Mouse (Mus musculus): Measurements from ENCODE around the gene Mettl3. TPM values are rescaled to one million over a fixed set of nuclear protein-coding genes. Genes with fewer than 3 reads are reported as not detected.
"Not testable (repeated sequence)": the region's sequence is repeated elsewhere in the genome, so short reads cannot be mapped to it uniquely, and the experiment has no call there.

Gene Mettl3
- polyA plus RNA-seq, 1 experiment from 2014 or later, result 51.4 TPM

DNA sequence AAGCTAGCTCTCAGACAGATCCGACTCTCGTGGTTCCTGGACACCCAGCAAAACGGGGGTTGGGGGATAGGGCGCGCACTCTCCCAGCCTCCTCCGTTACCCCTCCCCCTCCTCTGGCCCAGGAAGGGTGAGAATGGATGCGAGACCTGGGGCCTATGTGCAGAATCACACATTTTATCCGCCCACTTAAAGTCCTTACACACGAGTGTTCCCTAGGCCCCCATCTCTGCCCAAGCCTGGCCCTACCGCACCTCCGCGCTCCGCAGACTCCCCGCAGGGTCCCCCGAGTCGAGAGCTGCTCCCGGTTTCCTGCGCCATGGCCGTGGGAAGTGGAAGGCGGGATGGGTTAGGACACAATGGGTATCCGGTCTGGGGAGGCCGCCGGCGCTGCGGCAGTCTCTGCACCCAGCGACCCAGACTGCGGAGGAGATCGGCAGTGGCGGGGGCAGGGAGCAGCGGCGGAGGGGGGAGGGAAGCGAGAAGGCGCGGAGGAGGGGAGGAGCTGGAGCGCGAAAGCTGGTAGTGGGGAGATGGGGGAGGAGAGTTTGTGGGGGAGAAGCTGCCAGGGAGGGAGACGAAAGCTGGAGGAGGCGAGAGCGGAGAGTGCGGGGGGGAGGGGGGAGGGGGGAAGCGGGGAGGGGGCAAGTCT is 11.0 kb upstream of the Mettl3 start:
- under 1% methylated on average over 38 of the region's 41 CpGs for WGBS
- ATAC-seq (replicated peaks), result peak; percentile 82
- H3K4me1 ChIP-seq, result peaks cover 61% of the 10 kb centered on the region
- H3K27ac ChIP-seq (replicated peaks), result peak overlapping the region; percentile 95
- peak overlapping the region; percentile 57 for H3K4me2 ChIP-seq (replicated peaks)
- H3K4me3 ChIP-seq, result peak overlapping the region; percentile 95
- no peaks in the 10 kb centered on the region for H3K27me3 ChIP-seq
- H3K9ac ChIP-seq (replicated peaks), result peak overlapping the region; percentile 89
- H3K9me3 ChIP-seq, result no peaks in the 10 kb centered on the region
- H3K36me3 ChIP-seq, result peaks cover 28% of the 10 kb centered on the region

DNA sequence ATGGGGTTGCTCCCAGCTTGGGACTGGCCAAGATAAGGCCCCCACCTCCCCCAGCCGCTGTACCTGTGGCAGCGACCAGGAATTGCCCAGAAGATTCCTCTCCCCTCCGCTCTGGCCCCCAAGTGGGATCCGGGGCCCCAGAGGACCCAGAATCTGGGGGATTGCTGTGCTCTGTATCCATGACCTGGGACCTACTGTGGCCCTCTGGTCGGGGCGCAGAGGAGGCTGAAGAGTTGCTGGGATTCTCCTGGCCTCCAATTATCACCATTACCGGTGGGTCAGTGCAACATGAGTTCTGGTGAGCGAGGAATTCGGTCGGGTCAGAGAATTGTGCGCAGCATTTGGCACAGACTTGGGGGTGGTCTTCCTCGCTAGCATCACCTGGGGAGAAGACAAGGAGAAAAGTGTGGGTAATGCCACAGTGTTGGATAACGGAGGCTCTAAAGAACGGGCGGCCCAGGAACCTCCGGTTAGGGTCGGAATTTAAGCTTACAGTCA is 10.4 kb upstream of the Mettl3 start:
- Histone ChIP-seq H3K4me1 (peaks cover 64% of the 10 kb centered on the region), H3K9ac (replicated peaks) (peak overlapping the region; percentile 89), H3K9me3 (no peaks in the 10 kb centered on the region), H3K27ac (replicated peaks) (peak overlapping the region; percentile 95), H3K27me3 (no peaks in the 10 kb centered on the region), H3K36me3 (peaks cover 28% of the 10 kb centered on the region), H3K4me3 (peak overlapping the region; percentile 95), H3K4me2 (replicated peaks) (peak overlapping the region; percentile 57)
- 12% methylated on average over 17 of the region's 17 CpGs for WGBS
- peak; percentile 5; the same call in 1 of the 2 replicates for ATAC-seq (replicated peaks)

DNA sequence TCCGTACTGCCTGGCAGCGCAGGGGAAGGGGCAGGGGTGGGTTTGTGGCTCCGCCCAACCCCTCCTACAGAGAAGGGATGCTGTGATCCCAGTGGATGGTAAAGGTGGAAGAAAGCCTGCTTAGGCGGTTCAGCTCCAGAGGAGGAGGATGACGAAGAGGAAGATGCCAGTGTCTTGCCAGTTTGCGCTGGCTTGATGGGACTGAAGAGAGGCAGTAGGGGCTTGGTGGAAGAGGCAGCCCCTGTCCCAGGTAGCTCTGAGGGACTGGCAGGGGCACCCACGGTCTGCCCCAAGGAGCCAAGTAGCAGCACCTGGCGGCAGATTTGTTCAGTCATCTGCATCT is 9.9 kb upstream of the Mettl3 start:
- peak overlapping the region; percentile 95; the same call in 1 of the 2 replicates for H3K27ac ChIP-seq (replicated peaks)
- H3K9me3 ChIP-seq, result no peaks in the 10 kb centered on the region
- H3K27me3 ChIP-seq, result no peaks in the 10 kb centered on the region
- peak overlapping the region; percentile 89; the same call in 1 of the 2 replicates for H3K9ac ChIP-seq (replicated peaks)
- H3K4me2 ChIP-seq (replicated peaks), result peak overlapping the region; percentile 57
- ATAC-seq (replicated peaks), result no peak
- WGBS, result 41% methylated on average over 8 of the region's 8 CpGs
- H3K4me3 ChIP-seq, result peak overlapping the region; percentile 95
- peaks cover 67% of the 10 kb centered on the region for H3K4me1 ChIP-seq
- H3K36me3 ChIP-seq, result peaks cover 28% of the 10 kb centered on the region

DNA sequence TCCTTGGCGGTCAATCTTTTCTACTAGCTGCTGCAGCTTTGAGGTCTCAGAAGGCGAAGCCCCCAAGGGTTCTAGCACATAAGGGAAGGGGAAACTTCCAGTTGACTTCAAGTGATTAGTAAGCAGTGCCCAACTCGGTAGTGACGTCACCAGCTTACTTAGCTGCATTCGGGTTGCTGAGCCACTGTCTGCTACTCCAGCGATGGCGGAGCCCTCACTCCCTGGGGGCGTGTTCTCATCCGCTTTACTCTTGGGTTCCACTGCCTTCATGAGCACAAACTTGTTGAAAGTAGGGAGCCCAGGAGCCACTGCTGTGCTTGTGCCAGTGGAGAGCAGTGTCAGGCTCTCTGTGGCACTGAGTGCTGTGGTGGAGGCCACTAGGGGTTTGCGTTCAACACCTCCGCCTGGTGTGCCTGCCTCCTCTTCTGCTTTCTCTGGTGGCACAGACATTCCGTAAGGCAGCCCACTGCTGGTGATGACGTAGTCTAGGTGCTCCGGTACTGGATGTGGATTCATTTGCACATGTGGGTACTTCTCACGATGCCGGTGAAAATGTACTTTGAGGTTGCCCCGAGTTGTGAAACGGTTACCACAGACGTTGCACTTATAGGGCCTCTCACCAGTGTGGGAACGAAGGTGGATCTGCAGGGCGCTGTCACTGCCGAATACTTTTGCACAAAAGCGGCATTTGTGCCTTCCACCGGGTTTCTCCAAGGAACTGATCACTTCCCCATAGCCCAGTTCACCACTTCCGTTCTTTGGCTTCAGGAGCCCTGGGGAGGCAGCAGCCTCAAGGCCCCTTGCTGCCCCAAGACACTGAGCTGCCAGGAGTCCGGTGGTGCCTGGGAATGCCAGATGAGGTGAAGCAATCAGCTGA is 9.2 kb upstream of the Mettl3 start:
- H3K4me1 ChIP-seq, result peaks cover 64% of the 10 kb centered on the region
- 0 out of 2 replicates have a peak overlapping the region, but pooled peaks have one; percentile 89 for H3K9ac ChIP-seq (replicated peaks)
- no peak for ATAC-seq (replicated peaks)
- H3K9me3 ChIP-seq, result no peaks in the 10 kb centered on the region
- H3K4me2 ChIP-seq (replicated peaks), result peak overlapping the region; percentile 57
- H3K27ac ChIP-seq (replicated peaks), result no peak overlapping the region
- peaks cover 28% of the 10 kb centered on the region for H3K36me3 ChIP-seq
- 86% methylated on average over 26 of the region's 26 CpGs for WGBS
- no peaks in the 10 kb centered on the region for H3K27me3 ChIP-seq
- H3K4me3 ChIP-seq, result peak overlapping the region; percentile 95

DNA sequence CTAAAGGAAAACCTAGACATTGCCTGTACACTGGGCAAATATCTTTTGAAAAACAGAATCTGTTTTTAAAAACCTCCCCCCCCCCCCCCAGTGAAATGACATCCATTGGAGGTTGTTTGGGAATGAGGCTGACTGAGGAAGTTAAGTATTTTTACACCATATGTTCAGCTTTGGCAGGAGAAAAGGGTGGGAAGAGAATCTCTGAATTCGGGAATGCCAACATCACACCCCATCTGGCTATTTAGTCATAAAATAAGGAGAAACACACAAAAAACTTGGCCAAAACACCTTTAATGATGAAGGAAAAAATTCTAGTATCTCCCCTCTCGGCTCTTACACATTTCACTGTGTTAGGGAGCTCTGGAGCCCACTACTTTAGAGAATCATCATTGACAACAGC is 6.0 kb upstream of the Mettl3 start:
- no peaks in the 10 kb centered on the region for H3K27me3 ChIP-seq
- peaks cover 28% of the 10 kb centered on the region for H3K36me3 ChIP-seq
- no peak overlapping the region for H3K27ac ChIP-seq (replicated peaks)
- H3K9me3 ChIP-seq, result no peaks in the 10 kb centered on the region
- no peak overlapping the region for H3K9ac ChIP-seq (replicated peaks)
- ATAC-seq (replicated peaks), result 0 out of 2 replicates have a peak, but pooled peaks have one; percentile 26
- H3K4me1 ChIP-seq, result peaks cover 53% of the 10 kb centered on the region
- H3K4me3 ChIP-seq, result no peak overlapping the region
- H3K4me2 ChIP-seq (replicated peaks), result no peak overlapping the region
- 48% methylated on average over 2 of the region's 2 CpGs for WGBS

DNA sequence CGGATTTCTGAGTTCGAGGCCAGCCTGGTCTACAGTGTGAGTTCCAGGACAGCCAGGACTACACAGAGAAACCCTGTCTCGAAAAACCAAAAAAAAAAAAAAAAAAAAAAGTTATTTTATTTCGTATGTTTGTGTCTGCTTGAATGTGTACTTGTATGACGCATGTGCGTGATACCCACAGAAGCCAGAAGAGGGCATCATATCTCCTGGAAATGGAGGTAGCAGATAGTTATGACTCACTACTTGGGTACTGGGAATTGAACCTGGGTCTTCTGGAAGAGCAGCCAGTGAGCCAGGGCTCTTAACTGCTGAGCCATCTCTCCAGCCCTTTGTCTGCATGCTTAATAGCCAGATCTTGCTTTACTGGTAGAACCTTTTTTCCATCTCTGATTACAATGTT is 5.4 kb upstream of the Mettl3 start:
- H3K36me3 ChIP-seq, result peaks cover 28% of the 10 kb centered on the region
- not testable (repeated sequence) for H3K4me2 ChIP-seq (replicated peaks); H3K9me3 ChIP-seq; H3K4me3 ChIP-seq; H3K27ac ChIP-seq (replicated peaks); H3K9ac ChIP-seq (replicated peaks); H3K27me3 ChIP-seq; ATAC-seq (replicated peaks)
- H3K4me1 ChIP-seq, result peaks cover 51% of the 10 kb centered on the region
- 96% methylated on average over 6 of the region's 6 CpGs for WGBS

DNA sequence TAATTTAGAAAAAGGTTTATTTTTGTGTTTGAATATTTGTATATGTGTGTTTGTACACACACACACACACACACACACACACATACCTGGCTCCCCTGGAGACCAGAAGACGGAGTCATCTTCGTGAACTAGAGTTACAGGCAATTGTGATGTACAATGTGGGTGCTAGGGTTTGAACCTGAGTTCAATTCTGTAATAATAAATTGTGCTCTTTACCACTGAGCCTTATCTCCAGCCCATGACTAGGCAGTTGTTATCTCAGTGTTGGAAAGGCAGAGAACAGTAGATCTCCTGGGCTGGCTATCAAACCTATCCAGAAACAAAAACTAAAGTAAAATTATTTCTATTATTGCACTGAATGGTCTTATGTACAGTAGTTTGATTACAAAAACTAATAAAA is 1.2 kb upstream of the Mettl3 start:
- no peak for ATAC-seq (replicated peaks)
- Histone ChIP-seq H3K9ac (replicated peaks) (no peak overlapping the region), H3K27ac (replicated peaks) (no peak overlapping the region), H3K4me3 (no peak overlapping the region), H3K9me3 (no peaks in the 10 kb centered on the region), H3K36me3 (no peaks in the 10 kb centered on the region; the same call in 1 of the 2 replicates), H3K4me2 (replicated peaks) (no peak overlapping the region), H3K4me1 (peaks cover 23% of the 10 kb centered on the region), H3K27me3 (no peaks in the 10 kb centered on the region)
- 92% methylated on average over 2 of the region's 2 CpGs for WGBS

DNA sequence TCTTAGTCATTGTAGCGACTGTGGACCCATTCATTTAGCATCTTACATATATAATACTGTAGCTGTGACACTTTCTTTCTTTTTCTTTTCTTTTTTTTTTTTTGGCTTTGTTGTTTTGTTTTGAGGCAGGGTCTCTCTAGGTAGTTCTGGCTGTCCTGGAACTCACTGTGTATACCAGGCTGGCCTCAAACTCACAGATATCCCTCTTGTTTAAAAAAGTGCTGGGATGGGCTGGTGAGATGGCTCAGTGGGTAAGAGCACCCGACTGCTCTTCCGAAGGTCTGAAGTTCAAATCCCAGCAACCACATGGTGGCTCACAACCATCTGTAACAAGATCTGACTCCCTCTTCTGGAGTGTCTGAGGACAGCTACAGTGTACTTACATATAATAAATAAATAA is 1.4 kb downstream of the Mettl3 start:
- Histone ChIP-seq H3K4me1 (peaks cover 14% of the 10 kb centered on the region), H3K36me3 (peaks cover 15% of the 10 kb centered on the region)
- H3K4me3 ChIP-seq; H3K27ac ChIP-seq (replicated peaks); H3K9ac ChIP-seq (replicated peaks); H3K4me2 ChIP-seq (replicated peaks); ATAC-seq (replicated peaks); H3K27me3 ChIP-seq; H3K9me3 ChIP-seq: not testable (repeated sequence)
- 81% methylated on average over 3 of the region's 3 CpGs for WGBS

DNA sequence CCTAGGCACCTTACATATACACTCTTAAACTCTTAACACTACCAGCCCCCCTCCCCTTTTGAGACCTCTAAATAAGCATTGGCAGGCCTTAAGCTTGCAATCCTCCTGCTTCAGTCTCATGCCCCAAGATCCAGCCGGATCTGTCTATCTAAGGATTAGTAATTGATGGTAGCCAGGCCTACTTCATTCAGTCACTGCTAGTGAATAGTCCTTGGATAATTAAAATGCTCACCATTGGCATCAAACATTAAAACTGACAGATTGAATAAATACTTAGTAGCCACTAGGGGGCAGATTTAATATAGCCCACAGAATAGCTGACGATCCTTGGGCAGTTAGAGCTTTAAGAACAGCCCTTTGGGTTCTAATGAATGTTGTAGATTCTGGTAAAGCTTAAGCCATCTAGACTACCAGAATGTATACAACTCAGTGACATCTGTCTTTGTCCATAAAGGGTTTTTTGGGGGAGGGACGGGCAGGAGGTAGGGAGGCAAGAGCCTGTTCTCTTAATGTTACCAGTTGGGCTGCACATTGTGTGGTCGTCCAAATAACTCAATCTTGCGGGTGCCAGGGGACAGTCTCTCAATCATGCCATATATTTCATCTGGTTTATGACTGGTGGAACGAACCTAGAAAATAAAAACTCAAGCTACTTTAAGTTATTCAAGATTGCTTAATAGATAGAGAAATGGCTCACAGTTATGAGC is 9.2 kb downstream of the Mettl3 start:
- WGBS, result 64% methylated on average over 6 of the region's 6 CpGs
- H3K36me3 ChIP-seq, result peaks cover 75% of the 10 kb centered on the region
- H3K27me3 ChIP-seq, result no peaks in the 10 kb centered on the region

DNA sequence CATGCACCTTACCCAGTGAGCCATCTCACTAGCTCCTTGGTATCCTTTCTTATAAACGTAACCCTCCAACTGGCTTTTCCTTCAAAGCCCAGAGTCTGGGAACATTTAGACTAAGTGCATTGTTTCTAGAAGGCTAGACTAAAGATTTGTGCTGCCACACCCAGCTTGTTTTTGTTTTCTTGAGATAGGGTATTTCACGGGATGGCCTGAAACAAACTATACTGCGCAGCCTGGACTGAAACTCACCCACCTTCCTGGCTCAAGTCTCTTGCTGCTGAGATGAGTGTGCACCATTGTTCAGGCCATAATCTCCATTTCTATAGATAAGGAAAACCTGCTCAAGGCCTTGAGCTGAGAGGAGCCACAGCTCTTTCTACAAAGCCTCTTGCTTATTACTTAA is 20.7 kb downstream of the Mettl3 start:
- H3K4me1 ChIP-seq, result peaks cover 9% of the 10 kb centered on the region
- ATAC-seq (replicated peaks), result no peak
- 91% methylated on average over 3 of the region's 3 CpGs for WGBS
- no peaks in the 10 kb centered on the region for H3K9me3 ChIP-seq
- H3K27ac ChIP-seq (replicated peaks), result no peak overlapping the region
- H3K27me3 ChIP-seq, result no peaks in the 10 kb centered on the region
- no peak overlapping the region for H3K9ac ChIP-seq (replicated peaks)
- H3K4me2 ChIP-seq (replicated peaks), result no peak overlapping the region
- no peak overlapping the region for H3K4me3 ChIP-seq
- H3K36me3 ChIP-seq, result peaks cover 33% of the 10 kb centered on the region

More for the DNA sequence above, 9.2 kb downstream of the Mettl3 start:
- peak; percentile 63 for ATAC-seq (replicated peaks)
- Histone ChIP-seq H3K4me3 (no peak overlapping the region), H3K9me3 (no peaks in the 10 kb centered on the region), H3K9ac (replicated peaks) (no peak overlapping the region), H3K4me1 (no peaks in the 10 kb centered on the region), H3K27ac (replicated peaks) (no peak overlapping the region), H3K4me2 (replicated peaks) (no peak overlapping the region)

DNA sequence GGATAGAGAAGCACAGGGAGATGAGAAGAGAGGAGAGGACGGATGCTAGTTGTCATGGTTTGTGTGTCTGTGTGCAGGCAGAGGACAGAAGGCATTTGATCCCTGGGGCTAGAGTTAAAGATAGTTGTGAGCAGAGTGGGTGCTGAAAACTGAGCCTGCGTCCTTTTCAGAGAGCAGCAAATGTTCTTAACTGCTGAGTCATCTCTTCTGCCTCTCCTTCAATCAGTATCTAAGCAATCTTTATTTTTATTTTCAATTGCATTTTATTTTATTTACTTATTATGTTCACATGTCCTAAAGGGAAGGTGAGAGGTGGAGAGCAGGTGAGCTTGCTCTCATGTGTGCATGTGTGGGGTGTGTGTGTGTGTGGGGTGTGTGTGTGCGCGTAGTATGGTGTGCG is 21.3 kb downstream of the Mettl3 start:
- Histone ChIP-seq H3K9ac (replicated peaks) (no peak overlapping the region), H3K27me3 (no peaks in the 10 kb centered on the region), H3K9me3 (no peaks in the 10 kb centered on the region), H3K4me3 (no peak overlapping the region), H3K36me3 (peaks cover 29% of the 10 kb centered on the region), H3K27ac (replicated peaks) (no peak overlapping the region), H3K4me1 (peaks cover 10% of the 10 kb centered on the region), H3K4me2 (replicated peaks) (no peak overlapping the region)
- WGBS, result 97% methylated on average over 5 of the region's 5 CpGs
- ATAC-seq (replicated peaks), result no peak

DNA sequence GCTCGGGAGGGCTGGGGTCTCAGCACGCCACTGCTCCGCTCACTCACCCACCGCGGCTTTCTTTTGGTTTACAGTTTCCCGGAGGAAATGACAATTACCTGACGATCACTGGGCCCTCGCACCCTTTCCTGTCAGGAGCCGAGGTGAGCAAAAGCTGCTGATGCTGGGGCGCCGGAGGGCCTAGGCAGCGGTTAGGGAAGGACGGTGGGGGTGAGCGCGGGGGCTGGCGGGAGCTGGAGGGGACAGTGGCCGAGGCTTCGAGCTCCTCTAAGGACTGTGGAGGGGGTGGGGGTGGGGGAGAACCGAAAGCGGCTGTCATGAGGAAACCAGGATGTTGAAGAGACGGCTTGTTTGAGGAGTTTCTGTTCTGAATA is 25.2 kb downstream of the Mettl3 start:
- peak overlapping the region; percentile 86 for H3K27ac ChIP-seq (replicated peaks)
- ATAC-seq (replicated peaks), result peak; percentile 42

More for the DNA sequence above, 25.2 kb downstream of the Mettl3 start:
- H3K27me3 ChIP-seq, result no peaks in the 10 kb centered on the region
- peak overlapping the region; percentile 57 for H3K4me2 ChIP-seq (replicated peaks)
- WGBS, result under 1% methylated on average over 21 of the region's 21 CpGs
- peaks cover 17% of the 10 kb centered on the region for H3K4me1 ChIP-seq
- peak overlapping the region; percentile 55 for H3K4me3 ChIP-seq
- H3K9me3 ChIP-seq, result no peaks in the 10 kb centered on the region
- H3K36me3 ChIP-seq, result peaks cover 7% of the 10 kb centered on the region
- peak overlapping the region; percentile 74 for H3K9ac ChIP-seq (replicated peaks)
